In the genomic region with DNA sequence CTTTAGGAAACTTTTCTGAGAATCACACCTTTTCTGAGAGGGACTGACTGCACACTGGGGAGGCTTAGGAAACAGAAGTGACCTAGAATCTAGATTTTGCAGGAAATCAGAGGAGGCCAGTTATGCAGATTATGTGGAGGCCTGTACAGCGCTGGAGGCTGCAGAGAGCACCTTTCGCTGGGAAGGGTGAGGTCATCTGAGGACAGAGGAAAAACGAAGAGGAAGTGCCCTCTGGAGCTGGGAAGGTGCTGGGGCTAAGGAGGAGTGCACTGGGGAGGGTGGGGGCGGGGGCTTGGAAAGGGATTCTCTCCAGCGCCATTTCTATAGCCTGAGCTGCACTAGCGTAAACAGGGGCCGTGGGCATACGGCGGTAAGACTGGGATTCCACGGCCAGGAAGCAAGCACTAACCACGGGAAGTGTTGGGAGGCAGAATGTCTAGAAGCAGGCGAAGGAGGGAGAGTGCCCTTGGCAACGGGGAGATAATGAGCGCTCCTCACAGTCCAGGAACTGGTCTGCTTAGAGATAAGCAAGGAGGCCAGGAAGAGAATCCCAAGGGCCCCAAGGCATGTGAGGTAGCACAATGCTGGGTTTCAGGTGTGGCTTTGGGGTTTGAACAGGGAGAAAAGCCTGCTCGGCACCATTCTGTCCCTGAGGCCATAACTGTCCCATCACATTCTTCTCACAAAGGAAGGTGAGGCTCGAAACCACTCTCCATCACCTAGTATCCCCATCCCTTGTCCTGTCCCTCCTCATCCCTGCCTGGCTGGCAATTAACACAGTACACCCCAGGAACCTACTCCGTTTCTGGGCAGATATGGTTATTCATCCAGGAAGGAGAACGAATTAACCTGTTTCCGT, we compare ENCODE assay signal across 9 mouse cellular contexts.
DNase-seq lines count a peak whose midpoint lies in the region; ATAC-seq and TF ChIP-seq lines count a peak whose summit lies in the region.
"Had no signal": no experiment of that assay in that cellular context is flagged by ENCODE, and none has a peak within 500 bp of the region (broad histone marks: within the 10 kb centered on the region; RNA-seq: fewer than 3 reads in every experiment).

No protein-coding gene starts in this region.

- ATAC-seq in heart, embryonic 13.5 days (ENCODE audit: extremely low read depth, insufficient number of reproducible peaks, low FRiP score, low TSS enrichment), result 0 out of 2 replicates have a peak, but pooled peaks have one; percentile 46
- peak; percentile 41; the same call in 1 of the 2 replicates for ATAC-seq in forebrain, embryonic 15.5 days (replicated peaks)
- ATAC-seq in limb, embryonic 11.5 days (ENCODE audit: insufficient number of reproducible peaks, low FRiP score, low TSS enrichment, low read depth), result no peak
- ATAC-seq in midbrain, postnatal 0 days (ENCODE audit: low FRiP score), result peak; percentile 38

- no peak for DNase-seq in heart, adult 18-20 months
- DNase-seq in limb, embryonic 11.5 days (ENCODE audit: low spot score), result no peak
- no peak for DNase-seq in midbrain, postnatal 0 days (ENCODE audit: low spot score)
- no peak for DNase-seq in right cerebral cortex, postnatal 4 days
- no peak for DNase-seq in adipocyte (ENCODE audit: low spot score)
- no peak for DNase-seq in layer of hippocampus, adult 2 months (ENCODE audit: low spot score in 2 of 2)

- peak overlapping the region; percentile 62; the same call in 1 of the 2 replicates for H3K27ac ChIP-seq in heart, embryonic 13.5 days (replicated peaks)
- no peak overlapping the region for H3K27ac ChIP-seq in forebrain, embryonic 15.5 days (replicated peaks)
- H3K27ac ChIP-seq in limb, embryonic 11.5 days (replicated peaks; ENCODE audit: low read depth, low read length), result no peak overlapping the region
- no peak overlapping the region for H3K27ac ChIP-seq in midbrain, postnatal 0 days (ENCODE audit: low read depth, low read length)
- no peak overlapping the region for H3K27ac ChIP-seq in layer of hippocampus, adult 2 months

- no peak for TF ChIP-seq CTCF in midbrain, postnatal 0 days (IDR thresholded peaks at IDR 0.05)
- no peak for TF ChIP-seq CTCF in layer of hippocampus, adult 2 months (conservative IDR thresholded peaks at IDR 0.05)

- H3K9me3 ChIP-seq in heart, embryonic 13.5 days, result no peaks in the 10 kb centered on the region
- no peaks in the 10 kb centered on the region for H3K9me3 ChIP-seq in forebrain, embryonic 15.5 days
- H3K9me3 ChIP-seq in limb, embryonic 11.5 days (ENCODE audit: control insufficient read depth, low read length), result no peaks in the 10 kb centered on the region
- no peaks in the 10 kb centered on the region for H3K9me3 ChIP-seq in midbrain, postnatal 0 days (ENCODE audit: low read length)
- H3K9me3 ChIP-seq: G1E had no signal

- 11% methylated on average over 19 of the region's 19 CpGs for WGBS in heart, embryonic 13.5 days
- 18% methylated on average over 19 of the region's 19 CpGs for WGBS in forebrain, embryonic 15.5 days
- WGBS in limb, embryonic 11.5 days, result 13% methylated on average over 19 of the region's 19 CpGs
- WGBS in midbrain, postnatal 0 days, result 14% methylated on average over 19 of the region's 19 CpGs

- H3K27me3 ChIP-seq in heart, embryonic 13.5 days (replicated peaks), result no peaks in the 10 kb centered on the region; the same call in 1 of the 2 replicates
- no peaks in the 10 kb centered on the region for H3K27me3 ChIP-seq in forebrain, embryonic 15.5 days
- no peaks in the 10 kb centered on the region for H3K27me3 ChIP-seq in limb, embryonic 11.5 days (ENCODE audit: control insufficient read depth, insufficient read depth, low read length)
- H3K27me3 ChIP-seq in midbrain, postnatal 0 days (ENCODE audit: insufficient read depth, low read length), result 0 out of 2 replicates have a peak, but pooled peaks cover 3% of the 10 kb centered on the region

- H3K4me1 ChIP-seq in heart, embryonic 13.5 days, result peaks cover 26% of the 10 kb centered on the region
- peaks cover 21% of the 10 kb centered on the region for H3K4me1 ChIP-seq in forebrain, embryonic 15.5 days
- peaks cover 11% of the 10 kb centered on the region for H3K4me1 ChIP-seq in limb, embryonic 11.5 days (ENCODE audit: control insufficient read depth, insufficient read depth, low read length)
- H3K4me1 ChIP-seq in midbrain, postnatal 0 days (ENCODE audit: insufficient read depth, low read length), result peaks cover 6% of the 10 kb centered on the region; the same call in 1 of the 2 replicates

- H3K4me2 ChIP-seq in heart, embryonic 13.5 days, result peak overlapping the region; percentile 54
- H3K4me2 ChIP-seq in forebrain, embryonic 15.5 days (replicated peaks), result peak overlapping the region; percentile 13; the same call in 1 of the 2 replicates
- H3K4me2 ChIP-seq in limb, embryonic 11.5 days (ENCODE audit: low read depth, severe bottlenecking), result peak overlapping the region; percentile 24; the same call in 1 of the 2 replicates
- H3K4me2 ChIP-seq in midbrain, postnatal 0 days (ENCODE audit: low read depth, low read length, poor library complexity, severe bottlenecking), result peak overlapping the region; percentile 16; the same call in 1 of the 2 replicates

- H3K36me3 ChIP-seq in heart, embryonic 13.5 days, result no peaks in the 10 kb centered on the region
- H3K36me3 ChIP-seq in forebrain, embryonic 15.5 days, result no peaks in the 10 kb centered on the region
- no peaks in the 10 kb centered on the region for H3K36me3 ChIP-seq in limb, embryonic 11.5 days (ENCODE audit: control insufficient read depth, insufficient read depth, low read length)
- H3K36me3 ChIP-seq in midbrain, postnatal 0 days (ENCODE audit: insufficient read depth, low read length), result no peaks in the 10 kb centered on the region
- H3K36me3 ChIP-seq: G1E had no signal

- peak overlapping the region; percentile 23; the same call in 1 of the 2 replicates for H3K4me3 ChIP-seq in heart, embryonic 13.5 days
- H3K4me3 ChIP-seq in forebrain, embryonic 15.5 days, result no peak overlapping the region
- H3K4me3 ChIP-seq in limb, embryonic 11.5 days (ENCODE audit: low read depth, low read length), result no peak overlapping the region
- H3K4me3 ChIP-seq in midbrain, postnatal 0 days (ENCODE audit: low read depth, low read length), result no peak overlapping the region
- no peak overlapping the region for H3K4me3 ChIP-seq in layer of hippocampus, adult 2 months

- H3K9ac ChIP-seq in heart, embryonic 13.5 days, result peak overlapping the region; percentile 47
- no peak overlapping the region; the same call in 1 of the 2 replicates for H3K9ac ChIP-seq in forebrain, embryonic 15.5 days (replicated peaks)
- no peak overlapping the region for H3K9ac ChIP-seq in limb, embryonic 11.5 days (ENCODE audit: low read length)
- H3K9ac ChIP-seq in midbrain, postnatal 0 days (replicated peaks; ENCODE audit: low read length, poor library complexity, severe bottlenecking), result no peak overlapping the region
